Mouse (Mus musculus) MEL (cell line): ENCODE measurements at regions not wholly inside any gene's neighbourhood (a gene's known extent, or its start where the extent isn't known, plus 50 kb on each side); places are given as distances from the start of the nearest gene placed in this dataset.

Experiments used
- DNase-seq: peaks from one replicate; pipeline ENCODE4 v3.0.0; 2011; ENCODE audit warnings: low read depth, low spot score
- H3K27ac ChIP-seq: 2 replicates; pipeline ENCODE4 v1.5.1; 2012; ENCODE audit warnings: low read depth, mild to moderate bottlenecking, control low read depth, low read length, moderate library complexity; ENCODE audit not compliant: control insufficient read depth
- H3K27me3 ChIP-seq, 2 experiments: fragments of 150-350 bp in 1 of 2; sonication (generic) in 1 of 2; 2 replicates each; pipeline ENCODE4 v1.6.1; 2012; ENCODE audit warnings: low read length in 2 of 2, mild to moderate bottlenecking in 2 of 2, improper control_type of control experiment in 1 of 2, moderate library complexity in 1 of 2; ENCODE audit not compliant: insufficient read depth in 2 of 2, control insufficient read depth in 1 of 2
- H3K36me3 ChIP-seq, 2 experiments: 2 replicates each; pipeline ENCODE4 v1.6.1; 2012 to 2014; ENCODE audit warnings: low read length in 2 of 2, improper control_type of control experiment in 1 of 2, inconsistent platforms in 1 of 2, mild to moderate bottlenecking in 1 of 2; ENCODE audit not compliant: insufficient read depth in 2 of 2, control insufficient read depth in 1 of 2
- H3K4me1 ChIP-seq, 2 experiments: fragments of 150-350 bp in 1 of 2; sonication (generic) in 1 of 2; 2 replicates each; pipeline ENCODE4 v1.6.1; 2012; ENCODE audit warnings: low read length in 2 of 2, improper control_type of control experiment in 1 of 2, mild to moderate bottlenecking in 1 of 2; ENCODE audit not compliant: insufficient read depth in 2 of 2, control insufficient read depth in 1 of 2
- H3K4me3 ChIP-seq, 2 experiments: fragments of 150-350 bp in 1 of 2; sonication (generic) in 1 of 2; 2 replicates each; pipeline ENCODE4 v1.5.1; 2012; ENCODE audit warnings: low read depth in 2 of 2, low read length in 2 of 2, mild to moderate bottlenecking in 2 of 2, moderate library complexity in 2 of 2, control low read depth in 1 of 2, improper control_type of control experiment in 1 of 2; ENCODE audit not compliant: control insufficient read depth in 1 of 2, insufficient read depth in 1 of 2
- H3K79me2 ChIP-seq: 2 replicates; pipeline ENCODE4 v1.6.1; 2012; ENCODE audit warnings: mild to moderate bottlenecking, low read length, moderate library complexity; ENCODE audit not compliant: control insufficient read depth, poor library complexity, insufficient read depth
- H3K9ac ChIP-seq: 2 replicates; pipeline ENCODE4 v1.6.1; 2012; ENCODE audit warnings: low read depth, mild to moderate bottlenecking, control low read depth, low read length, moderate library complexity; ENCODE audit not compliant: control insufficient read depth, poor library complexity, severe bottlenecking
- H3K9me3 ChIP-seq: fragments of 150-350 bp; sonication (generic); replicated peaks from 2 replicates; pipeline ENCODE4 v1.6.1; 2012; ENCODE audit warnings: mild to moderate bottlenecking, low read length, improper control_type of control experiment, moderate library complexity; ENCODE audit not compliant: insufficient read depth
- BHLHE40 ChIP-seq: IDR thresholded peaks from 2 replicates; pipeline ENCODE4 v1.6.1; 2012; ENCODE audit warnings: low read depth, mild to moderate bottlenecking, inconsistent platforms, low read length, improper control_type of control experiment, borderline replicate concordance
- CHD2 ChIP-seq: IDR thresholded peaks from 2 replicates; pipeline ENCODE4 v1.6.1; 2011; ENCODE audit warnings: low read length, improper control_type of control experiment
- E2F4 ChIP-seq: IDR thresholded peaks from 2 replicates; pipeline ENCODE4 v1.6.1; 2011; ENCODE audit warnings: low read depth, low read length, improper control_type of control experiment, borderline replicate concordance
- ELF1 ChIP-seq: IDR thresholded peaks from 2 replicates; pipeline ENCODE4 v1.6.1; 2014; ENCODE audit warnings: low read depth, mild to moderate bottlenecking, inconsistent platforms, low read length, improper control_type of control experiment, moderate library complexity
- EP300 ChIP-seq, 2 experiments: IDR thresholded peaks; 2 replicates each; pipeline ENCODE4 v1.6.1; 2011; ENCODE audit warnings: improper control_type of control experiment in 2 of 2, low read length in 2 of 2, low read depth in 1 of 2, mild to moderate bottlenecking in 1 of 2
- GABPA ChIP-seq: IDR thresholded peaks from 2 replicates; pipeline ENCODE4 v1.6.1; 2012; ENCODE audit warnings: low read depth, mild to moderate bottlenecking, inconsistent platforms, low read length, improper control_type of control experiment, moderate library complexity
- GATA1 ChIP-seq: IDR thresholded peaks from 2 replicates; pipeline ENCODE4 v1.6.1; 2011; ENCODE audit warnings: low read depth, low read length, improper control_type of control experiment
- HCFC1 ChIP-seq: IDR thresholded peaks from 2 replicates; pipeline ENCODE4 v1.6.1; 2012; ENCODE audit warnings: low read depth, mild to moderate bottlenecking, inconsistent platforms, low read length, improper control_type of control experiment, moderate library complexity
- KAT2A ChIP-seq: conservative IDR thresholded peaks from 2 replicates; pipeline ENCODE4 v1.6.1; 2012; ENCODE audit warnings: low read depth, low read length, improper control_type of control experiment, inconsistent platforms
- MAFK ChIP-seq: IDR thresholded peaks from 2 replicates; pipeline ENCODE4 v1.6.1; 2011; ENCODE audit warnings: low read depth, mild to moderate bottlenecking, low read length, improper control_type of control experiment, borderline replicate concordance
- MYB ChIP-seq: IDR thresholded peaks from 2 replicates; pipeline ENCODE4 v1.6.1; 2011; ENCODE audit warnings: mild to moderate bottlenecking, low read depth, low read length, improper control_type of control experiment
- NRF1 ChIP-seq: IDR thresholded peaks from 2 replicates; pipeline ENCODE4 v1.6.1; 2014; ENCODE audit warnings: low read depth, mild to moderate bottlenecking, inconsistent platforms, low read length, improper control_type of control experiment, moderate library complexity; ENCODE audit not compliant: poor library complexity, insufficient read depth, severe bottlenecking
- POLR2A ChIP-seq, 2 experiments: IDR thresholded peaks; 2 replicates each; pipeline ENCODE4 v1.6.1; 2011 to 2012; ENCODE audit warnings: low read length in 2 of 2, mild to moderate bottlenecking in 2 of 2, control low read depth in 1 of 2, improper control_type of control experiment in 1 of 2, low read depth in 1 of 2, moderate library complexity in 1 of 2; ENCODE audit not compliant: control insufficient read depth in 1 of 2, insufficient read depth in 1 of 2, poor library complexity in 1 of 2
- POLR2AphosphoS2 ChIP-seq: IDR thresholded peaks from 2 replicates; pipeline ENCODE4 v1.6.1; 2011; ENCODE audit warnings: low read length, improper control_type of control experiment
- POLR2AphosphoS5 ChIP-seq: IDR thresholded peaks from 2 replicates; pipeline ENCODE4 v1.6.1; 2012; ENCODE audit warnings: low read depth, borderline replicate concordance, mild to moderate bottlenecking, inconsistent platforms, low read length, moderate library complexity, mixed read lengths
- SIN3A ChIP-seq: IDR thresholded peaks from 2 replicates; pipeline ENCODE4 v1.6.1; 2012; ENCODE audit warnings: low read length, improper control_type of control experiment, inconsistent platforms
- SMC3 ChIP-seq: IDR thresholded peaks from 2 replicates; pipeline ENCODE4 v1.6.1; 2011; ENCODE audit warnings: low read depth, low read length, improper control_type of control experiment
- TAL1 ChIP-seq: IDR thresholded peaks from 2 replicates; pipeline ENCODE4 v1.6.1; 2012; ENCODE audit warnings: mild to moderate bottlenecking, inconsistent platforms, low read length, moderate library complexity, mixed read lengths
- TBP ChIP-seq: IDR thresholded peaks from 2 replicates; pipeline ENCODE4 v1.8.0; 2011; ENCODE audit warnings: low read depth, low read length, improper control_type of control experiment
- TCF12 ChIP-seq: IDR thresholded peaks from 2 replicates; pipeline ENCODE4 v1.6.1; 2014; ENCODE audit warnings: low read depth, mild to moderate bottlenecking, inconsistent platforms, low read length, improper control_type of control experiment, moderate library complexity
- UBTF ChIP-seq: IDR thresholded peaks from 2 replicates; pipeline ENCODE4 v1.6.1; 2012; ENCODE audit warnings: low read depth, mild to moderate bottlenecking, inconsistent platforms, low read length, improper control_type of control experiment, moderate library complexity, borderline replicate concordance; ENCODE audit not compliant: insufficient read depth
- USF2 ChIP-seq, 2 experiments: IDR thresholded peaks; 2 replicates each; pipeline ENCODE4 v1.6.1; 2011 to 2012; ENCODE audit warnings: improper control_type of control experiment in 2 of 2, low read length in 2 of 2, borderline replicate concordance in 1 of 2, inconsistent platforms in 1 of 2, low read depth in 1 of 2, mild to moderate bottlenecking in 1 of 2; ENCODE audit not compliant: insufficient read depth in 1 of 2
- ZKSCAN1 ChIP-seq: IDR thresholded peaks from 2 replicates; pipeline ENCODE4 v1.6.1; 2012; ENCODE audit warnings: low read depth, mild to moderate bottlenecking, inconsistent platforms, low read length, improper control_type of control experiment, moderate library complexity
- ZNF384 ChIP-seq: IDR thresholded peaks from 2 replicates; pipeline ENCODE4 v1.6.1; 2012; ENCODE audit warnings: low read depth, mild to moderate bottlenecking, inconsistent platforms, low read length, improper control_type of control experiment

GRCm38 (mm10) chr6:127311192-127312054 lies 135.2 kb upstream of the Parp11 start:
- DNase-seq: no peak
- Histone ChIP-seq H3K4me3 (no peak overlapping the region), H3K9ac (no peak overlapping the region), H3K27ac (no peak overlapping the region), H3K36me3 (no peaks in the 10 kb centered on the region), H3K4me1 (no peaks in the 10 kb centered on the region), H3K9me3 (no peaks in the 10 kb centered on the region), H3K27me3 (peaks cover 0 to 1% of the 10 kb centered on the region in 2 experiments; a peak in 2 of 4 replicates), H3K79me2 (no peaks in the 10 kb centered on the region)
- TF ChIP-seq TBP (no peak), MAFK (no peak), SMC3 (no peak), KAT2A (no peak)

GRCm38 (mm10) chr6:127317309-127317708 lies 129.3 kb upstream of the Parp11 start:
- H3K27ac ChIP-seq: no peak overlapping the region
- no peaks in the 10 kb centered on the region for H3K9me3 ChIP-seq
- no peak overlapping the region for H3K4me3 ChIP-seq
- no peak for DNase-seq
- H3K9ac ChIP-seq: no peak overlapping the region
- H3K79me2 ChIP-seq: no peaks in the 10 kb centered on the region
- H3K36me3 ChIP-seq: peaks cover 0 to 14% of the 10 kb centered on the region in 2 experiments; a peak in 2 of 4 replicates
- peaks cover 0 to 1% of the 10 kb centered on the region in 2 experiments; a peak in 1 of 4 replicates for H3K27me3 ChIP-seq
- TF ChIP-seq POLR2A (IDR thresholded peaks at IDR 0.05; ENCODE audit: control insufficient read depth in 1 of 2, insufficient read depth in 1 of 2, low read depth in 1 of 2, low read length in 2 of 2, poor library complexity in 1 of 2) (no peak), ZKSCAN1 (no peak), POLR2AphosphoS5 (no peak), GATA1 (no peak), BHLHE40 (no peak), MYB (no peak), TCF12 (no peak), GABPA (no peak), TAL1 (no peak), ELF1 (no peak), NRF1 (no peak), UBTF (no peak), SIN3A (no peak), USF2 (IDR thresholded peaks at IDR 0.05; ENCODE audit: borderline replicate concordance in 1 of 2, insufficient read depth in 1 of 2, low read depth in 1 of 2, low read length in 2 of 2) (no peak), CHD2 (no peak), POLR2AphosphoS2 (no peak), E2F4 (no peak), HCFC1 (no peak), EP300 (IDR thresholded peaks at IDR 0.05; ENCODE audit: low read depth in 1 of 2, low read length in 2 of 2) (no peak), ZNF384 (no peak)
- H3K4me1 ChIP-seq: peaks cover 7 to 12% of the 10 kb centered on the region in 2 experiments; a peak in 3 of 4 replicates
